17 mouse cellular contexts compared by ENCODE assay signal in genomic region chr8:47528094-47528493, GRCm38 (mm10).
"Had no signal": no experiment of that assay in that cellular context is flagged by ENCODE, and none has a peak within 500 bp of the region (broad histone marks: within the 10 kb centered on the region; RNA-seq: fewer than 3 reads in every experiment).

No protein-coding gene starts in this region.

- H3K9ac ChIP-seq: liver, postnatal 0 days; lung, embryonic 15.5 days; midbrain, embryonic 13.5 days; midbrain, embryonic 15.5 days; neural tube, embryonic 12.5 days; stomach, embryonic 15.5 days had no signal

- H3K4me3 ChIP-seq: lung, embryonic 15.5 days; midbrain, embryonic 13.5 days; midbrain, embryonic 15.5 days; neural tube, embryonic 12.5 days; stomach, embryonic 15.5 days had no signal

- DNase-seq: liver, postnatal 0 days; lung, adult 2 months; lung, postnatal 14 days; lung, postnatal 36 days; right cerebral cortex, postnatal 14 days; thymus, adult 2 months; thymus, postnatal 25 days; thymus, postnatal 4 days had no signal

- H3K27me3 ChIP-seq: lung, embryonic 15.5 days; midbrain, embryonic 13.5 days; midbrain, embryonic 15.5 days; neural tube, embryonic 12.5 days; stomach, embryonic 15.5 days had no signal

- ATAC-seq: liver, postnatal 0 days; lung, postnatal 0 days; midbrain, embryonic 13.5 days; midbrain, embryonic 15.5 days had no signal

- H3K4me2 ChIP-seq: lung, embryonic 15.5 days; midbrain, embryonic 11.5 days; midbrain, embryonic 13.5 days; midbrain, embryonic 15.5 days; neural tube, embryonic 12.5 days; stomach, embryonic 15.5 days had no signal

- H3K9me3 ChIP-seq: lung, embryonic 15.5 days; midbrain, embryonic 13.5 days; midbrain, embryonic 15.5 days; neural tube, embryonic 12.5 days; stomach, embryonic 15.5 days had no signal

- H3K27ac ChIP-seq: lung, embryonic 15.5 days; macrophage; midbrain, embryonic 13.5 days; midbrain, embryonic 15.5 days; neural tube, embryonic 12.5 days; stomach, embryonic 15.5 days; stomach, postnatal 0 days had no signal
